Mouse (Mus musculus) MEL (cell line): ENCODE data around the gene A930018P22Rik.

Experiments used
- CTCF ChIP-seq, 3 experiments: IDR thresholded peaks in 2 of 3; conservative IDR thresholded peaks in 1 of 3; 2 replicates each; pipeline ENCODE4 v1.5.1; 2011 to 2012; ENCODE audit warnings: low read length in 3 of 3, low read depth in 2 of 3, mild to moderate bottlenecking in 2 of 3, improper control_type of control experiment in 1 of 3, inconsistent platforms in 1 of 3, mixed read lengths in 1 of 3, moderate library complexity in 1 of 3; ENCODE audit not compliant: control insufficient read depth in 1 of 3, insufficient read depth in 1 of 3, poor library complexity in 1 of 3, severe bottlenecking in 1 of 3
- E2F4 ChIP-seq: IDR thresholded peaks from 2 replicates; pipeline ENCODE4 v1.6.1; 2011; ENCODE audit warnings: low read depth, low read length, improper control_type of control experiment, borderline replicate concordance
- EP300 ChIP-seq, 2 experiments: IDR thresholded peaks; 2 replicates each; pipeline ENCODE4 v1.6.1; 2011; ENCODE audit warnings: improper control_type of control experiment in 2 of 2, low read length in 2 of 2, low read depth in 1 of 2, mild to moderate bottlenecking in 1 of 2
- GABPA ChIP-seq: IDR thresholded peaks from 2 replicates; pipeline ENCODE4 v1.6.1; 2012; ENCODE audit warnings: low read depth, mild to moderate bottlenecking, inconsistent platforms, low read length, improper control_type of control experiment, moderate library complexity
- KAT2A ChIP-seq: conservative IDR thresholded peaks from 2 replicates; pipeline ENCODE4 v1.6.1; 2012; ENCODE audit warnings: low read depth, low read length, improper control_type of control experiment, inconsistent platforms
- MAX ChIP-seq: IDR thresholded peaks from 2 replicates; pipeline ENCODE4 v1.6.1; 2011; ENCODE audit warnings: low read length, improper control_type of control experiment
- MAZ ChIP-seq: IDR thresholded peaks from 2 replicates; pipeline ENCODE4 v1.6.1; 2012; ENCODE audit warnings: low read depth, mild to moderate bottlenecking, inconsistent platforms, low read length, improper control_type of control experiment
- POLR2A ChIP-seq, 2 experiments: IDR thresholded peaks; 2 replicates each; pipeline ENCODE4 v1.6.1; 2011 to 2012; ENCODE audit warnings: low read length in 2 of 2, mild to moderate bottlenecking in 2 of 2, control low read depth in 1 of 2, improper control_type of control experiment in 1 of 2, low read depth in 1 of 2, moderate library complexity in 1 of 2; ENCODE audit not compliant: control insufficient read depth in 1 of 2, insufficient read depth in 1 of 2, poor library complexity in 1 of 2
- POLR2AphosphoS5 ChIP-seq: IDR thresholded peaks from 2 replicates; pipeline ENCODE4 v1.6.1; 2012; ENCODE audit warnings: low read depth, borderline replicate concordance, mild to moderate bottlenecking, inconsistent platforms, low read length, moderate library complexity, mixed read lengths
- TCF12 ChIP-seq: IDR thresholded peaks from 2 replicates; pipeline ENCODE4 v1.6.1; 2014; ENCODE audit warnings: low read depth, mild to moderate bottlenecking, inconsistent platforms, low read length, improper control_type of control experiment, moderate library complexity

DNA sequence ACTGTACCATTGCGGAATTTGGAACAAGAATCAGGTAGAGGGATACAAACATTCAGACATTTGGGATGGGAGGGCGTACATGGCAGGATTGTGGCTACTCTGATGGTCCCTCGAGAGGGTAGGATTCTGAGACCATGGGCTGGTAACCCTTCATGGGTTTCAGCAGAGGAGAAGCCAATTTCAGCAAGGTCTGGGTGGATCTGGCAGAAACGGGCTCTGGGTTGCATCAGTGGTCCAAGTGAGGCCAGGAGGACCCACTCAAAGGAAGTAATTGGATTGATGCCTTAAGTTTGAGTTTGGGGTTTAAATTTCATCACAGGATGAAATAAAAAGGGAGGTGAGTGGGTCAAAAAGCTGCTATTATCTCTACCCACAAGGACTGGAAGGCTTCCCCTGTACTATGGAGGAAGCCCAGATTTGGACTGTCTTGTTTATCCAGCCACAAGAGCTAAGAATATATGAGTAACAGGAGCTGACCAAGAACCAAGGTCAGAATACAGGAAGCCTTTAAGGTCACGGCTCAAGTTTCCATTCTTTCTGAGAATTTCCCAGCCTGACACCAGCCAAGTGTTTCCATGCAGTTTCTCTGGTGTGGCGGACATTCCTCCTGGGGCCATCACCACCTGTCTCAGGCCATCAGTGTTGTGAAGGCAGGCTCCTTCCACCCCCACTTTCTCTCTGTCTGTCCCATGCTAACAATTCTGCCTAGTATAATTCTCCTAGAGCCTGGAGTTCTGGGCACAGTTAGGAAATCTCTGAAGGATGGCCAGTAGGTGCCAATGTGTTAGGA is 28.2 kb downstream of the A930018P22Rik start:
- TF ChIP-seq POLR2A (IDR thresholded peaks at IDR 0.05; ENCODE audit: control insufficient read depth in 1 of 2, insufficient read depth in 1 of 2, low read depth in 1 of 2, low read length in 2 of 2, poor library complexity in 1 of 2) (no peak), EP300 (IDR thresholded peaks at IDR 0.05; ENCODE audit: low read depth in 1 of 2, low read length in 2 of 2) (no peak), CTCF (IDR thresholded peaks at IDR 0.05 in 2 of 3, conservative IDR thresholded peaks at IDR 0.05 in 1 of 3; ENCODE audit: control insufficient read depth in 1 of 3, insufficient read depth in 1 of 3, low read depth in 2 of 3, low read length in 3 of 3, poor library complexity in 1 of 3, severe bottlenecking in 1 of 3) (no peak), MAZ (no peak), KAT2A (no peak), POLR2AphosphoS5 (no peak), MAX (no peak), GABPA (no peak), TCF12 (no peak), E2F4 (no peak)
